Mouse (Mus musculus): ENCODE measurements around the gene Uggt2.
"Not testable (repeated sequence)": the region's sequence is repeated elsewhere in the genome, so short reads cannot be mapped to it uniquely, and the experiment has no call there.

Gene Uggt2

GRCm38 (mm10) chr14:119027675-119028253 is 71.5 kb downstream of the Uggt2 start:
- no peak for DNase-seq

GRCm38 (mm10) chr14:119027130-119027529 is 72.1 kb downstream of the Uggt2 start:
- peak; percentile 81 for DNase-seq

GRCm38 (mm10) chr14:119025889-119026288 is 73.3 kb downstream of the Uggt2 start:
- peak; percentile 9 for DNase-seq

- DNase-seq = no peak
These were observed 85.7 kb downstream of the Uggt2 start for GRCm38 (mm10) chr14:119013549-119013948.

GRCm38 (mm10) chr14:119012607-119013431 is 86.4 kb downstream of the Uggt2 start:
- DNase-seq = peak; percentile 14

GRCm38 (mm10) chr14:119009531-119009930 is 89.7 kb downstream of the Uggt2 start:
- no peak for DNase-seq

GRCm38 (mm10) chr14:119008031-119008590 is 91.1 kb downstream of the Uggt2 start:
- DNase-seq = no peak

- peak; percentile 100 for DNase-seq
These were observed 91.9 kb downstream of the Uggt2 start for GRCm38 (mm10) chr14:119007103-119007951.

- DNase-seq = peak; percentile 13
These were observed 92.7 kb downstream of the Uggt2 start for GRCm38 (mm10) chr14:119006441-119007102.

- DNase-seq = no peak
These were observed 93.4 kb downstream of the Uggt2 start for GRCm38 (mm10) chr14:119005834-119006233.

GRCm38 (mm10) chr14:119003320-119003719 is 95.9 kb downstream of the Uggt2 start:
- peak; percentile 55 for DNase-seq

GRCm38 (mm10) chr14:118995226-118995925 is 103.9 kb downstream of the Uggt2 start:
- DNase-seq = no peak

- DNase-seq = peak; percentile 37
These were observed 111.4 kb downstream of the Uggt2 start for GRCm38 (mm10) chr14:118987523-118988496.

GRCm38 (mm10) chr14:118986653-118987522 is 112.3 kb downstream of the Uggt2 start:
- peak; percentile 81 for DNase-seq

GRCm38 (mm10) chr14:118984161-118984560 is 115.1 kb downstream of the Uggt2 start:
- no peak for DNase-seq

GRCm38 (mm10) chr14:118983396-118983795 is 115.8 kb downstream of the Uggt2 start:
- no peak for DNase-seq

- not testable (repeated sequence) for DNase-seq
These were observed 116.7 kb downstream of the Uggt2 start for GRCm38 (mm10) chr14:118982429-118983045.

- DNase-seq = not testable (repeated sequence)
These were observed 117.4 kb downstream of the Uggt2 start for GRCm38 (mm10) chr14:118981711-118982428.

All from lung, postnatal 36 days (tissue).